Mouse (Mus musculus): ENCODE measurements at regions not wholly inside any gene's neighbourhood (a gene's known extent, or its start where the extent isn't known, plus 50 kb on each side); places are given as distances from the start of the nearest gene placed in this dataset.

- DNase-seq, result no peak
These were observed 545.6 kb downstream of the Tfap2b start for GRCm38 (mm10) chr1:19754346-19754745.

- DNase-seq, result no peak
These were observed 549.3 kb downstream of the Tfap2b start for GRCm38 (mm10) chr1:19757921-19758436.

GRCm38 (mm10) chr1:19766879-19767278, 558.2 kb downstream of the Tfap2b start:
- DNase-seq, result no peak

DNA sequence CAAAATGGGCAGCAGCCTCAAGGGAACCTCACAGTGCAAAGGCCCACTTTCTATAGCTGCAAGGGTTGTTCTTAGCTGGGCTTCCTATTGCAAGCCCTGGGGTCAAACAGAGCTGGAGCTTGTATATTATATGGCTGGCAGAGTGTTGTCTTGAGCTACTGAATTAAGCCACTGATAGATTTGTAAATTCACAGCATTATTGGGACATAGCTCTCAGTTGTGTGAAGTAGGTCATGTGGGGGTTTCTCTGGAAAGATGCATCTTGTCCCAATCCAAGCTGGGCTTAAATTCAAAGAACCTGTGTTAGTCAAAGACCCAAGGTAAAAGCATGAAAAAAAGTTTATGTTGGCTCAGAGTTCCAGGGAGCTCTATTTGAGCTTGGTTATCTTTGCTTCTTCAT, 563.6 kb downstream of the Tfap2b start:
- no peak for DNase-seq

DNA sequence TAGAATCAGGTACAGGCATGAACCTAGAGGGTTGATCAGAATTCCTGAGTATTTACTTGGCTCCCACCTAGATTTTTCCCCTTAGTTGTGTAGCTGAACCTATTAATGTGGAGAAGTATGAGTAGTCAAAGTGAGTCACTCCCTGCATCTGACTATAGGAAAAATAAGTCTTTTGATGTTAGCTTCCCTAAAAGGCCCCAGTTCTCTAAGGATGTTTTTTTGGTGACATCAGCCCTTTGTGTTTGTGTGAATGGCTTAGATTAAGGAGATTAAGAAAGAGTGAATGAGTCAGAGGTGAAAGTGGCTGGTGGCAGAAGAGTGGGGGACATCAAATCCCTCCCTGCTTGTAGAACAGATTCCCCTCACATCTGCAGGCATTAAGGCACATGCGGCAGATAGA, 565.8 kb downstream of the Tfap2b start:
- DNase-seq, result no peak

DNA sequence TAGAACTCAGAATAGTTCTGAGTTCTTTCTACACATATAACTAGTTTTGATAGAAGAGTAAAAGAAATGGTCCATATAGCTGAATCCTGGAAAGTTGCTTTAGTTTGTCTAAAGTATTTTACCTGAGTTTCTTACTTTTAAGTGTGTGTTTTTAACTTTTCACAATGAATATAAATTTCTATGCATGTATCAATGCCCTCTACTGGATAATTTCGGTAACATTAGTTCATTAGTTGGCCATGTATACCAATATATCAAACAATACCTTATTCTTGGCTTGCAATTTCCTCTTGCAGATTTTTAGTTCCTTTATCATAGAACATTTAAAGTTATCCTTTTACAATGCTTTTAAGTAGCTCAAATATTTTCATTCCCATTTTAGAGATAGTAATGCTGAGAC, 568.8 kb downstream of the Tfap2b start:
- DNase-seq, result peak; percentile 13

DNA sequence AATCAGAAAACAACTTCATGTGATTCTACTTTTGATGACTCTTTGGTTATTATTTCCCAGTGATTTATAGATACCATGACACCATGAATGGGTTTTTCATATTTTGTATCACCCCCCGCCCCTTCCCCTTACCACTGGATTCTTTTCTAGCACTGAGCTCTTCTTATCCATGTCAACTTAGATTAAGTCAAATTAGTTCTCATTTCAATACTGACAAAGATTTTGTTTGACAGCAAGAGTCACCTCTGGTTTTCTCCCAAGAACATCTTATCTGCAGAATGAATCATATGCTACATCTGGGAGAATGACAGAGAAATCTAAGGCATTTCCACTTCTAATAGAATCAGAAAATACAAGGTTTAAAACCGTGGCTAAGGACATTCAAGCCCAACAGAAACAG, 578.3 kb downstream of the Tfap2b start:
- no peak for DNase-seq

DNA sequence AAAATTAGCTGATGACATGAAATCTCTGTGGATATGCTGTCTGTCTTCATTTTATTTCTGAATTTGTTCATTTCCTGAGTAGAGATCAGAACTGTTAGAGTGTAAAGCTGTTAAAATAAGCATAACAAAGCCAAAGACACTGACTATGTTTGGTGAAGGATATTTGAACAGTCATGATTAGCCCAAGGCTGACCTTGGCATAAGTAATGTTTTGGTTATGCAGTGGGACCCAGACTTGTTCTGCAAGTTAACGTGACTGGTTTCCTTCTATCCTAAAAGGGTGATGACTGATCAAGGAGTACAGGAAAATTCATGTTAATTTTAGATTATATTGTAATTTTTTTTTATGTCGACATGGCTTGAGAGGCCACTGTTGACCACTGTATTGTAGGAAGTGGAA, 585.4 kb downstream of the Tfap2b start:
- no peak for DNase-seq

DNA sequence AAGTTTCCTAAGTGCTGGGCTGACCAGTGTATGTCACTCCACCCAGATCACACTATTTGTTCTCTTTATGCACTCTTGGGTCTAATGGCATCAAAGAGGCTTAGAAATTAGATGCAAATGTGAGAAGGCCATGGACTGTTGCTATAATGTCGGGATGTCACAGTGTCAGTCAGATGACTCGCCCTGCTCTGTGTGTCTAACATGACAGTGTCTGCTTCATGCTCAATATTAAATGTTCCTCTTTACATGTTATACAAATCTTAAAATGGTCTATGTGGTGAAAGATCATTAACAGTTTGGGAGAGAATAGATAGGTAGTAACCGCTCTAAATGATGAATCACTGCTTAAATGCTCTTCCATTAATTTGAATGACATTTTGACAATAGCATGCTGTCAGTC, 617.2 kb downstream of the Tfap2b start:
- DNase-seq, result no peak

- DNase-seq, result no peak
These were observed 618.0 kb downstream of the Tfap2b start for GRCm38 (mm10) chr1:19826455-19827366.

- DNase-seq, result no peak
These were observed 641.2 kb downstream of the Tfap2b start for GRCm38 (mm10) chr1:19849918-19850317.

GRCm38 (mm10) chr1:19857250-19857649, 648.5 kb downstream of the Tfap2b start:
- DNase-seq, result no peak

- no peak for DNase-seq
These were observed 659.8 kb downstream of the Tfap2b start for GRCm38 (mm10) chr1:19868478-19868877.

- DNase-seq, result no peak
These were observed 672.5 kb downstream of the Tfap2b start for GRCm38 (mm10) chr1:19881193-19881592.

GRCm38 (mm10) chr1:19899426-19899825, 690.7 kb downstream of the Tfap2b start:
- DNase-seq, result no peak

DNA sequence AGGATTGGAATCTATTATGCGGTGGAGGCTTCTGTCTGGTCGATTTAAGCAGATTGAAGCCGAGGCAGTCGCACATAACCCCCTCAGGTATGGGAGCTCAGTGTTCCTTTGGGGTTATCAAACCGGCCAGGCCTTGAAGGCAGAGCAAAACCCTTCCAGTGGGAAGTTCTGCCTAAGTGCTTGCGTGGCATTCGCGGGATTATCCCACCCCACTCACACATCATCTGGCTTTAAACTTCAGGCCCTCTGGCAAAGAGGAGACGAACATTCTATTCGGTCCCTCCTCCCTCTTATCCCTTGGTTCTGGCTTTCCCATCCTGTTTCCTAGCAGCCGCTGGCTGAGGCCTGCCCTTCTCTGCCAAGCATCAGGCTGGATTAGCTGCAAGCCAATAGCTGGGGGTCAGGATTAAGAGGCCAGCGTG, 691.2 kb downstream of the Tfap2b start:
- DNase-seq, result no peak

DNA sequence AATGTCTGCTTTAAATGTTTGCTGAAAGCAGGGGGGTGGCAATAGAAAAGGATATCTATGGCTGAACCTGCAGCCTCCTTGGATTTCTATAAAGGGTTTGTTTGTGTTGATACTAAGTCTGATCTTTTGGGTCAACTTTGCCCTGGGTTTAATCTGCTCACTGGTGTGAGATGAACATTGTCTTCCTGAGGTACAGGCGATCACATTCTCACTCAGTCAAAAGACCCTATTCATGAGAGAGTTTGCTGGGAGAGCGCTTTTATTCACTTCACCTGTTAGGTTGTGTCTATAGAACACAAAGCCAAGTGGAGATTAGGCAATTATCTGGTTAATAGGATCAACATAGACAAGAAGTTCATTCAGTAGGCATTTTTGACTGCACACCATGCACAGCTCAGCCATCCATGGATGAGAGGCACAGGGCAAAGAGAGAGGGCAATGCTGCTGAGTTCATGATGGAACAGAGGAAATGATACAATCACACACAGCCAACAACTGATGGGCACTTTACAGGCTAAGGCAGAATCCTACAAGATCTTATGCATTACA, 692.3 kb downstream of the Tfap2b start:
- DNase-seq, result no peak

GRCm38 (mm10) chr1:19912194-19912846, 703.6 kb downstream of the Tfap2b start:
- DNase-seq, result no peak

DNA sequence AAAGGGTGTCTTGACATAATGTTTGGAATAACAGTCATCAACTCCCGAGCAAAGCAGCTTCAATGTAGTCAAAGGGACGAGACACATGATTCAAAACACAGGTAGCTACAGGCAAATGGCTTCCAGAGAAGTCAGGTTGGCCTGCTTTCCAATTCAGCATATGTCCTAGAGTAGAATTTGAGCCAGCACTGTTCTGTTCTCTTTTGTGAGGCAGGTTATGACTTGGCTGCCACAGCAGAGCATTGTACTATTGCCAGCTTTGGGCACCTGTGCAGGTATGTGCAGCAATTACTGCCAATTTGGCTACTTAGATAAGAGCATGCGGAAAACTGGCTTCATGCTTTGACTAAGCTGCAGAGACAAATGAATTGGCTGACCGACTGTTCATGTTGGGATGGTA, 699.1 kb downstream of the Pkhd1 start:
- no peak for DNase-seq

GRCm38 (mm10) chr1:19927192-19927591, 690.7 kb downstream of the Pkhd1 start:
- no peak for DNase-seq

- DNase-seq, result no peak
These were observed 690.0 kb downstream of the Pkhd1 start for GRCm38 (mm10) chr1:19927736-19928327.

DNA sequence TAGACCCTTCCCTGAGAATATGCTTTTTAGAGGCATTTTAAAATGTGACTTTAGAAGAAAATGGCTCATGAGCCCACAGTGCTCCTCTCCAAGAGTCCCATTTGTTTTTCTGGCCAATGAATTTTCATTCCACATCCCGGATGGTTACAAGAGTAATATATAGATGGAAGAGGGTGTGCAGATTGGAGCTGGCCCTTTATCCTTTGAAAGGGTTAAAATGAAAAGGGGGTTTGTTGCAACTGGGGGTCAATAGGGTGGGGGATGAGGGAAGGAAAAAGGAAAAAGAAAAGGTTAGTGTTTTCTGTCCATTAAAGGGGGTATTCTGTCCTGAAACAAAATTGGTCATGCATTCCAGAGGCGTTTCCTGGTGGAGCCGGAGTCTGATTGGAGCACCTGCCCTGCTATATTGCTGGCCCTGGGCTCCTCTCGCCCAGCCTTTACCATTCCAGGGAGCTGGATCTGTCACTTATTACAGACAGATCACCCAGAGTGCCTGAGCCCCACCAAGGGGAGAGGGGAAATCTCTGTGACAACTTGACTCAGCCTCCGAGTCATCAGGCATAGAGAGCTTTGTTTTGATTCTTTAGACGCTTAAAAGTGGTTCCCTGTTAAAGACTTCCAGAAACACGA, 666.7 kb downstream of the Pkhd1 start:
- DNase-seq, result no peak

All from kidney, adult 9 months (tissue).